19 mouse cellular contexts compared by ENCODE assay signal in genomic region chr19:49301364-49302091, GRCm38 (mm10).
DNase-seq lines count a peak whose midpoint lies in the region; ATAC-seq and TF ChIP-seq lines count a peak whose summit lies in the region.
"Had no signal": no experiment of that assay in that cellular context is flagged by ENCODE, and none has a peak within 500 bp of the region (broad histone marks: within the 10 kb centered on the region; RNA-seq: fewer than 3 reads in every experiment).

No protein-coding gene starts in this region.

- ATAC-seq in heart, embryonic 11.5 days (replicated peaks; ENCODE audit: insufficient number of reproducible peaks, low FRiP score, low TSS enrichment) = no peak
- peak; percentile 58 for ATAC-seq in forebrain, embryonic 16.5 days
- no peak for ATAC-seq in midbrain, embryonic 15.5 days (replicated peaks)
- ATAC-seq: hindbrain, embryonic 16.5 days; midbrain, embryonic 13.5 days had no signal

- no peak overlapping the region for H3K27ac ChIP-seq in heart, embryonic 11.5 days (ENCODE audit: low read depth, low read length)
- H3K27ac ChIP-seq in kidney, adult 2 months (ENCODE audit: insufficient read depth, low read depth, low read length) = no peak overlapping the region
- no peak overlapping the region for H3K27ac ChIP-seq in forebrain, embryonic 16.5 days (ENCODE audit: low read length)
- H3K27ac ChIP-seq in midbrain, embryonic 15.5 days = no peak overlapping the region
- H3K27ac ChIP-seq: limb, embryonic 13.5 days; liver, embryonic 14.5 days; midbrain, embryonic 13.5 days; neural tube, embryonic 13.5 days had no signal

- no peak for TF ChIP-seq POLR2A in kidney, adult 2 months (IDR thresholded peaks at IDR 0.05; ENCODE audit: low read depth, low read length)

- no peaks in the 10 kb centered on the region for H3K9me3 ChIP-seq in heart, embryonic 11.5 days (replicated peaks; ENCODE audit: control insufficient read depth, low read length)
- H3K9me3 ChIP-seq in forebrain, embryonic 16.5 days (ENCODE audit: control insufficient read depth, low read length) = no peaks in the 10 kb centered on the region
- H3K9me3 ChIP-seq in midbrain, embryonic 15.5 days = no peaks in the 10 kb centered on the region
- H3K9me3 ChIP-seq: limb, embryonic 13.5 days; midbrain, embryonic 13.5 days; neural tube, embryonic 13.5 days had no signal

- H3K4me1 ChIP-seq in heart, embryonic 11.5 days (ENCODE audit: control insufficient read depth, insufficient read depth, low read length) = no peaks in the 10 kb centered on the region
- H3K4me1 ChIP-seq in kidney, adult 2 months (ENCODE audit: control insufficient read depth, insufficient read depth, low read length) = no peaks in the 10 kb centered on the region
- peaks cover 18% of the 10 kb centered on the region for H3K4me1 ChIP-seq in forebrain, embryonic 16.5 days (replicated peaks; ENCODE audit: control insufficient read depth, insufficient read depth, low read length)
- H3K4me1 ChIP-seq in midbrain, embryonic 15.5 days = peaks cover 18% of the 10 kb centered on the region

- no peak overlapping the region for H3K4me2 ChIP-seq in heart, embryonic 11.5 days
- no peak overlapping the region for H3K4me2 ChIP-seq in forebrain, embryonic 16.5 days (ENCODE audit: low read length)
- no peak overlapping the region for H3K4me2 ChIP-seq in midbrain, embryonic 15.5 days
- H3K4me2 ChIP-seq: limb, embryonic 13.5 days; midbrain, embryonic 13.5 days; neural tube, embryonic 13.5 days had no signal

- H3K9ac ChIP-seq in heart, embryonic 11.5 days (ENCODE audit: low read depth, low read length) = no peak overlapping the region
- no peak overlapping the region for H3K9ac ChIP-seq in forebrain, embryonic 16.5 days (replicated peaks; ENCODE audit: low read depth, low read length)
- H3K9ac ChIP-seq in midbrain, embryonic 15.5 days = no peak overlapping the region
- H3K9ac ChIP-seq: limb, embryonic 13.5 days; liver, embryonic 14.5 days; midbrain, embryonic 13.5 days; neural tube, embryonic 13.5 days had no signal

- peak; percentile 29 for DNase-seq in heart, postnatal 4 days
- DNase-seq in kidney, postnatal 4 days = peak; percentile 59 to 68
- DNase-seq in kidney, adult 2 months = no peak
- peak; percentile 33 for DNase-seq in MN1 (ENCODE audit: low spot score)
- DNase-seq in left cerebral cortex, adult 8-10 months (ENCODE audit: low spot score in 2 of 2) = no peak
- DNase-seq: cerebellum, adult 2 months; gastrocnemius, postnatal 10 days; heart, adult 11 months; right cerebral cortex, adult 18-20 months; thymus, postnatal 4 days had no signal

- no peaks in the 10 kb centered on the region for H3K36me3 ChIP-seq in heart, embryonic 11.5 days (ENCODE audit: control insufficient read depth, insufficient read depth, low read length)
- H3K36me3 ChIP-seq in kidney, adult 2 months (ENCODE audit: control insufficient read depth, insufficient read depth, low read length) = no peaks in the 10 kb centered on the region
- H3K36me3 ChIP-seq in forebrain, embryonic 16.5 days (ENCODE audit: control insufficient read depth, insufficient read depth) = no peaks in the 10 kb centered on the region
- no peaks in the 10 kb centered on the region for H3K36me3 ChIP-seq in midbrain, embryonic 15.5 days (replicated peaks)
- H3K36me3 ChIP-seq: limb, embryonic 13.5 days; midbrain, embryonic 13.5 days; neural tube, embryonic 13.5 days had no signal

- no peak overlapping the region for H3K4me3 ChIP-seq in heart, embryonic 11.5 days (ENCODE audit: low read depth, low read length)
- H3K4me3 ChIP-seq in kidney, adult 2 months (ENCODE audit: insufficient read depth, low read depth, low read length) = no peak overlapping the region
- no peak overlapping the region for H3K4me3 ChIP-seq in forebrain, embryonic 16.5 days (replicated peaks; ENCODE audit: low read length)
- no peak overlapping the region for H3K4me3 ChIP-seq in midbrain, embryonic 15.5 days
- H3K4me3 ChIP-seq: erythroblast, embryonic 14.5 days; limb, embryonic 13.5 days; midbrain, embryonic 13.5 days; neural tube, embryonic 13.5 days had no signal

- no peaks in the 10 kb centered on the region for H3K27me3 ChIP-seq in heart, embryonic 11.5 days (ENCODE audit: control insufficient read depth, insufficient read depth, low read length)
- H3K27me3 ChIP-seq in kidney, adult 2 months (replicated peaks; ENCODE audit: control insufficient read depth, insufficient read depth, low read length) = no peaks in the 10 kb centered on the region
- no peaks in the 10 kb centered on the region for H3K27me3 ChIP-seq in forebrain, embryonic 16.5 days (replicated peaks; ENCODE audit: control insufficient read depth, insufficient read depth, low read length)
- H3K27me3 ChIP-seq in midbrain, embryonic 15.5 days (replicated peaks) = no peaks in the 10 kb centered on the region
- H3K27me3 ChIP-seq: limb, embryonic 13.5 days; midbrain, embryonic 13.5 days; neural tube, embryonic 13.5 days had no signal

- 74% methylated on average over 7 of the region's 7 CpGs for WGBS in heart, embryonic 11.5 days (ENCODE audit: insufficient replicate concordance)
- WGBS in kidney, adult 2 months = 51% methylated on average over 7 of the region's 7 CpGs
- 38% methylated on average over 7 of the region's 7 CpGs for WGBS in forebrain, embryonic 16.5 days
- 77% methylated on average over 7 of the region's 7 CpGs for WGBS in midbrain, embryonic 15.5 days

- TF ChIP-seq CTCF in kidney, adult 2 months (conservative IDR thresholded peaks at IDR 0.05; ENCODE audit: insufficient read depth, insufficient read length, low read depth, low read length) = no peak

Comparison
In these comparisons a context has a peak if more than half of its experiments do, and no peak if none do; other contexts are left out.
1. DNase-seq: peak in heart, postnatal 4 days (single experiment), kidney, postnatal 4 days (2 of 2) and MN1 (single experiment); none in kidney, adult 2 months (single experiment) and left cerebral cortex, adult 8-10 months (0 of 2).